Mouse (Mus musculus) midbrain, embryonic 15.5 days (tissue): Measurements from ENCODE around the gene Slc32a1. TPM values are rescaled to one million over a fixed set of nuclear protein-coding genes. Genes with fewer than 3 reads are reported as not detected.

Experiments
- ATAC-seq: fragments of 200-750 bp; cut with Nextera tagmentation; replicated peaks from 2 replicates; pipeline ENCODE4 v1.8.0; 2017; ENCODE audit warnings: moderate TSS enrichment
- H3K27ac ChIP-seq: fragments of 300-500 bp; sonication (generic); 2 replicates; pipeline ENCODE4 v1.5.1; 2015; ENCODE audit warnings: mild to moderate bottlenecking, inconsistent platforms
- H3K27me3 ChIP-seq: fragments of 300-500 bp; sonication (generic); replicated peaks from 2 replicates; pipeline ENCODE4 v1.6.1; 2015; ENCODE audit warnings: inconsistent platforms
- H3K36me3 ChIP-seq: fragments of 300-500 bp; sonication (generic); replicated peaks from 2 replicates; pipeline ENCODE4 v1.6.1; 2015; ENCODE audit warnings: inconsistent platforms
- H3K4me1 ChIP-seq: fragments of 300-500 bp; sonication (generic); 2 replicates; pipeline ENCODE4 v1.6.1; 2015; ENCODE audit warnings: inconsistent platforms
- H3K4me2 ChIP-seq: fragments of 300-500 bp; sonication (generic); 2 replicates; pipeline ENCODE4 v1.6.1; 2015; ENCODE audit warnings: inconsistent platforms, mild to moderate bottlenecking, moderate library complexity
- H3K4me3 ChIP-seq: fragments of 300-500 bp; sonication (generic); 2 replicates; pipeline ENCODE4 v1.5.1; 2015; ENCODE audit warnings: mild to moderate bottlenecking, inconsistent platforms
- H3K9ac ChIP-seq: fragments of 300-500 bp; sonication (generic); 2 replicates; pipeline ENCODE4 v1.6.1; 2015; ENCODE audit warnings: mild to moderate bottlenecking, inconsistent platforms
- H3K9me3 ChIP-seq: fragments of 300-500 bp; sonication (generic); 2 replicates; pipeline ENCODE4 v1.6.1; 2016; ENCODE audit warnings: inconsistent platforms
- WGBS: fragments of 180-500 bp; shearing (Covaris S2); methylation state at CpG from one replicate; pipeline ENCODE4 v1.1.7; 2015; ENCODE audit warnings: mixed read lengths; 5-methylcytosine and 5-hydroxymethylcytosine counted together
- polyA plus RNA-seq: library from polyadenylated mRNA; unstranded; fragments of >200 nt; fragmentation: Nextera tagmentation; extraction: Ambion mirVana; gene quantifications from 2 replicates; pipeline ENCODE4 v1.2.1, GENCODE M21; 2015

Slc32a1 gene
- polyA plus RNA-seq, 1 experiment from 2014 or later = 9.8 TPM

DNA sequence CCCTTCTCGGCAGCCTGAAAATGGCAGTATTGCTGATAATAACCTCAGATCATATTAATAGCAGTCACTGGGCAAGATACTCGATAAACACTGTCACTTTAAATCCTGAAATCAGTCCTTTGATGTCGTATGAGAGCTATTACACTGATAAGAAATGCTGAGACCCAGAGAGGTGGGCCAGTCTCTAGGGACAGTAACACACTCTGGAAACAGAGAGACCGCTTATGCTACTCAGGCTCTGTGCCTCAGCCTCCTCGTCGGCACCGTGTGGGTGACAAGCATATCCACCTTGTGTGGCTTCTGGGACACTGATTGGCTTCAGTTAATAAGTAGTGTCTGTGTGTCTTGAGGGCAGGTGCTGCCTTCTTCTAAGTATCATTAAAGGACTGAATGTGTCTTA lies 15.0 kb upstream of the Slc32a1 start:
- peak overlapping the region; percentile 3; the same call in 1 of the 2 replicates for H3K9ac ChIP-seq
- peaks cover 27% of the 10 kb centered on the region for H3K4me1 ChIP-seq
- no peaks in the 10 kb centered on the region for H3K27me3 ChIP-seq
- no peak; the same call in 1 of the 2 replicates for ATAC-seq
- H3K4me3 ChIP-seq = no peak overlapping the region
- peak overlapping the region; percentile 65 for H3K27ac ChIP-seq
- no peaks in the 10 kb centered on the region for H3K9me3 ChIP-seq
- H3K4me2 ChIP-seq = peak overlapping the region; percentile 37
- H3K36me3 ChIP-seq = no peaks in the 10 kb centered on the region
- WGBS = 9% methylated on average over 7 of the region's 7 CpGs

DNA sequence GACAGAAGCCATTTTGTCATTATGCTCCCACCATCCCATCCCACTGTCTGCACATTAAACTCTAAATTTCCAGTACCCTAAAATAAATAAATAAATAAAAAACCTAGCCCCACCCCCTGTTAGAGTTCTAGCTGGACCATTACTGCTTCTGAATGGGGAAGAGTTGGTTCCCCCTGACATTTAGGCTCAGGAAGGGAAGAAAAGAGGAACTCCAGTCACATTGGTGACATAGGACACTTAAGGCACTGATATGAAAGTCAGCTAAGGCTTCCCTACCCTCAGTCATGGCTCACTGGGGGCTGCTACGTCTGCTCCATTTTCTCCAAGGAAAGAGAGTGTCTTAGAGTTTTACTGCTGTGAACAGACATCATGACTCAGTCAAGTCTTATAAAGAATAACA lies 13.8 kb upstream of the Slc32a1 start:
- no peak overlapping the region for H3K27ac ChIP-seq
- 76% methylated on average over 1 of the region's 1 CpGs for WGBS

DNA sequence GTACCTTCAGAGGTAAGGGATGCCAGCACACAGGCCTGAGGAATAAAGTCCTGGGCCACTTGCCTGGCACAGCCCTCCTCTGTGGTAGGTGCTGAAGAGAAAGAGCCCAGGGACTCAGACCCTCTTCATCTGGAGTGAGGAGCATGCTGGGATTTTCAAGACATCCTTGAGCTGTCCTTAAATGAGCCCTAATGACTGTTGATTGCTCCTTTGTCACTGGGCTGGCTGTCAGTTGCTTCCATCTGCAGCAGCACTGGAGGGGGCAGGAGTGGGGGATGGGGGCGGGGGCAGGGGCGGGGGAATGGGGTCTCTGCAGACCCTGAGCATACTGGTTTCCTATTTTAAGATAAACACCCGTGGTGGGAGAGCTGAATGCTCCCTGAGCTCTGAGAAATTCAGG lies 10.1 kb upstream of the Slc32a1 start:
- 24% methylated on average over 3 of the region's 3 CpGs for WGBS
- ATAC-seq = no peak
- peaks cover 36% of the 10 kb centered on the region for H3K4me1 ChIP-seq

More for the DNA sequence above, 13.8 kb upstream of the Slc32a1 start:
- Histone ChIP-seq H3K9me3 (no peaks in the 10 kb centered on the region), H3K36me3 (no peaks in the 10 kb centered on the region), H3K4me2 (no peak overlapping the region), H3K27me3 (no peaks in the 10 kb centered on the region), H3K4me3 (no peak overlapping the region), H3K9ac (no peak overlapping the region), H3K4me1 (peaks cover 30% of the 10 kb centered on the region)
- no peak for ATAC-seq

DNA sequence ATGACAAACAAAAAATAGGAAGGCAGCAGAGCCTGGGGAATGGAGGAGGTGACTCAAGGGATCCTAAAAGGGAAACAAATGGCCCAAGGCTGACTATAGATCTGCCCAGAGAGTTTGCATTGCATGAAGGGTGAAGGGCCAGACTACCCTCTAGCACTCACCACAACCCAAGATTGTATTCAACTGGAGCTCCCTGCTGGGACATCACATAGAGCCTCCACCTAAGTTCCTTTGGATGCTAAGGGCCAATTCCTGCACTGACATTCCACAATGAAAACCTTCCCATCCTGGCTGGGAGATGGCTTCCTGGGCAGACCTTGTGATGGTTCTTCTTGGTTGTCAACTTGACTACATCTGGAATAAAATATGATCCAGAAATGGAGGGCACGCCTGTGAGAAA lies 9.2 kb upstream of the Slc32a1 start:
- Histone ChIP-seq H3K4me1 (peaks cover 38% of the 10 kb centered on the region), H3K9ac (no peak overlapping the region), H3K36me3 (no peaks in the 10 kb centered on the region), H3K4me2 (no peak overlapping the region), H3K27ac (no peak overlapping the region), H3K27me3 (0 out of 2 replicates have a peak, but pooled peaks cover 4% of the 10 kb centered on the region), H3K4me3 (no peak overlapping the region), H3K9me3 (no peaks in the 10 kb centered on the region)
- no peak for ATAC-seq
- WGBS = 90% methylated on average over 1 of the region's 1 CpGs

More for the DNA sequence above, 10.1 kb upstream of the Slc32a1 start:
- Histone ChIP-seq H3K9me3 (no peaks in the 10 kb centered on the region), H3K27ac (no peak overlapping the region), H3K27me3 (0 out of 2 replicates have a peak, but pooled peaks cover 4% of the 10 kb centered on the region), H3K36me3 (no peaks in the 10 kb centered on the region), H3K4me2 (no peak overlapping the region), H3K4me3 (no peak overlapping the region), H3K9ac (no peak overlapping the region)

DNA sequence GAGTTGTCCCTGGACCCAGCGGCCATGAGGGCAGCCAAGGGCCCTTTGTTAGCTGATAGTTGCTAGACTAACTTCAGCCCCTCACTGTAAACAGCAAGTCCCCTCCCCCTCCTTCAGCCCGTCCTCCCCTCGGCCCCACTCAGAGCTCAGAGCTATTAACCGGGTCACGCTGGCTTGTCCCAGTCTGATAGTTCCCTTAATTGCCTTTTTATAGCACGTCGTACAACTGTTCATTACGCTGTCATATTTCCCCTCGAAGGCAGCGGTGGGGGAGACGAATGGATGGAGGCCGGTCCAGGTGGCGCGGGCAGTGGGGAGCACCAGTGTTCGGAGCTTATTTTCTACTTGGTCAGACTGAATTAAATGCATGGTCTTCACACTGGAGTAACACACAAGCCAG lies 7.9 kb upstream of the Slc32a1 start:
- H3K36me3 ChIP-seq = no peaks in the 10 kb centered on the region
- WGBS = 20% methylated on average over 15 of the region's 15 CpGs
- ATAC-seq = no peak
- H3K9me3 ChIP-seq = no peaks in the 10 kb centered on the region
- H3K4me2 ChIP-seq = peak overlapping the region; percentile 31
- H3K4me1 ChIP-seq = peaks cover 45% of the 10 kb centered on the region
- no peak overlapping the region for H3K4me3 ChIP-seq
- no peak overlapping the region for H3K9ac ChIP-seq
- H3K27me3 ChIP-seq = 0 out of 2 replicates have a peak, but pooled peaks cover 7% of the 10 kb centered on the region
- peak overlapping the region; percentile 89 for H3K27ac ChIP-seq

DNA sequence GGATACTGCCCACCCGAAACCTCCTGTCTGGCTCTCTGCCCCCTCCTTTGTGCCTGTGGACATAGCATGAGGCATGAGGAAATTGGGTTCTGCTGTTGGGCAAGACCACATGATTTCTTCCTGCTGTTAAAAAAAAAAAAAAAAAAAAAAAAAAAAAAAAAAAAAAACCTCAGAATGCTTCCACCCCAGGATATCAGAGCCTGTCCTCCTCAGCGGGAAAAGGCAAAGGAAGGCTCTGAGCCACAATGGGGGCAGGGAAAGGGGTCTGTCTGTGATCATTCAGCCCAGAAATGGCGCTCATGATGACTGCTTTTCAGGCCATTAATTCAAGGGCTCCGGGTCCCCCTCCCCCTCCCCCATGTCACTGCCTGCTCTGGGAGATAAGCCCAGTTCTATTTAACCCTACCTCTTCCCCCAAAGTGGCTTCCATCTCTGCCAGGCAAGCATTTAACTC lies 4.0 kb upstream of the Slc32a1 start:
- Histone ChIP-seq H3K36me3 (no peaks in the 10 kb centered on the region), H3K27me3 (peaks cover 36% of the 10 kb centered on the region)

DNA sequence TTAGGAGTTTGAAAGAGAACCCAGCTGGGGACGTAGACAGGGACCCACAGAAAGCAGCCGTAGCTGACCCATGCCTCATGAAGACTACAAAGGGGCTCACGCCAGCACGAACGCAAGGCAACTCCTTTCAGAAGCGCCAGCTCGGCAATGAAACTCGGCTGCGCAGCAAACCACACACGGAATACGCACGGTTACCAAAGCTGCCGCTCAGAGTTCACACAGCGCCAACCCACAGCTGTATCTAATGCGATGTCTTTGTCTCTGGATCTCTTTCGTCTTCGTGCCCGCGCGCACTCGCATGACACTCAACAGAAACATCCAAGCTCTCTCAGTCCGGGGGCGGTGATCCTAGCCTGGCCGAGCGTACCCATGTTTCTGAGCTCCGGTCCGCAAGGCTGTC lies 886 bp upstream of the Slc32a1 start:
- peaks cover 44% of the 10 kb centered on the region for H3K27me3 ChIP-seq

More for the DNA sequence above, 4.0 kb upstream of the Slc32a1 start:
- peak overlapping the region; percentile 50 for H3K4me3 ChIP-seq
- H3K9me3 ChIP-seq = no peaks in the 10 kb centered on the region
- peak overlapping the region; percentile 51 for H3K4me2 ChIP-seq
- 2% methylated on average over 4 of the region's 4 CpGs for WGBS
- H3K27ac ChIP-seq = peak overlapping the region; percentile 89
- H3K9ac ChIP-seq = peak overlapping the region; percentile 39
- peak; percentile 35; the same call in 1 of the 2 replicates for ATAC-seq
- peaks cover 42% of the 10 kb centered on the region for H3K4me1 ChIP-seq

DNA sequence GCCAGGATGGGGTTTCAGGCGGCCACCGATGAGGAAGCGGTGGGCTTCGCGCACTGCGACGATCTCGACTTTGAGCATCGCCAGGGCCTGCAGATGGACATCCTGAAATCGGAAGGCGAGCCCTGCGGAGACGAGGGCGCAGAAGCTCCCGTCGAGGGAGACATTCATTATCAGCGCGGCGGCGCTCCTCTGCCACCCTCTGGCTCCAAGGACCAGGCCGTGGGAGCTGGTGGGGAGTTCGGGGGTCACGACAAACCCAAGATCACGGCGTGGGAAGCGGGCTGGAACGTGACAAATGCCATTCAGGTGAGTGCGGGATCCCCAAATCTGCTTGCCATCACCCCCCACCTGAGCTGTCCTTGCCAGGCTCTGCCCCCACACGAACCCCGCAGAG lies 756 bp downstream of the Slc32a1 start:
- Histone ChIP-seq H3K9me3 (no peaks in the 10 kb centered on the region), H3K27me3 (peaks cover 48% of the 10 kb centered on the region), H3K4me3 (peak overlapping the region; percentile 50), H3K27ac (peak overlapping the region; percentile 89), H3K36me3 (no peaks in the 10 kb centered on the region), H3K4me1 (peaks cover 42% of the 10 kb centered on the region), H3K4me2 (peak overlapping the region; percentile 51), H3K9ac (peak overlapping the region; percentile 59)
- WGBS = under 1% methylated on average over 30 of the region's 30 CpGs
- ATAC-seq = no peak

More for the DNA sequence above, 886 bp upstream of the Slc32a1 start:
- ATAC-seq = no peak
- Histone ChIP-seq H3K9ac (peak overlapping the region; percentile 59), H3K4me2 (peak overlapping the region; percentile 51), H3K4me1 (peaks cover 43% of the 10 kb centered on the region), H3K9me3 (no peaks in the 10 kb centered on the region), H3K4me3 (peak overlapping the region; percentile 50), H3K27ac (peak overlapping the region; percentile 89), H3K36me3 (no peaks in the 10 kb centered on the region)
- under 1% methylated on average over 27 of the region's 27 CpGs for WGBS

DNA sequence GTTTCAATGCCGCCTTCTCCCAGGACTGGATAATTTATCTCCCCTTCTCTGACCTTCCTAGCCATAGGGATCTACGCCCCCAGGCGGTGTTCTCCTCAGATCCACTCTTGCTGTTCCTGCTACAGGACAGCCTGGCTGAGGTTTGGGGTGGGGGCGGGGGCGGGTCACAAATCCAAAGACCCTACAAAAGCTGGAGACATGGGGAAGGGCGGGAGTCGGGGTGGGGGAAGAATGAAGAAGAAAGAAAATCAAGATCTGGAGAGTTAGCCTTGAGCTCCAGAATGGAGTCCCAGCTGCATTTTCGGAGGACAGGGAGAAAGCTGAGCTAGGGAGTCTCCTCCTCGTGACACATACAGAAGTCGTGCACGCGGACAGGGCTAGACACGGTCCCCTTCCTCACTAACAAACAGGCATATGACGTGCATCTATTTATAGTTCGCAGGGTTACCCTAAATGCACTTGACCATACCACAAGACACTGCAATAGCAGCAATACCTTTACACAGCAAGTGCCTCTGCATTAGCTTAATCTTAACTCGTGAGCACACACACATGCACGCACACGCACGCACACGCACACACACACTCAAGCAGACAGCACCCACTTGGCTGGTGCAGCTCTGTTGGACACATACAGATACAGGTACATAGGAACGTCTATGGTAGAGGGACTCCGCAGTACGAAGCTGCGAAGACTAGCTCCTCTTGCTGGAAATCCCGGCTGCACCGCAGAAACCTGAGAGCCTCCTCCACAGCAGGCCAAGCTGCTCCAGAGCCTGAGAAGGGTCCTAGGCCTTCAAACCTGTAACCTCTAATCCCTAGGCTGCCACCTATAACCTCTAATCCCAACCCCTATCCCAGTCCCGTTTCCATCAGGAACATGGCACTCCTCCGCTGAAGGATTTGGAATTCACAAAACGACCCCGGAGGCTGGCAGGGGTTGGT lies 1.4 kb downstream of the Slc32a1 start:
- WGBS = 2% methylated on average over 30 of the region's 30 CpGs
- peak overlapping the region; percentile 59 for H3K9ac ChIP-seq
- H3K4me1 ChIP-seq = peaks cover 41% of the 10 kb centered on the region
- H3K27ac ChIP-seq = peak overlapping the region; percentile 89
- H3K4me2 ChIP-seq = peak overlapping the region; percentile 51
- no peaks in the 10 kb centered on the region for H3K9me3 ChIP-seq
- ATAC-seq = no peak
- H3K27me3 ChIP-seq = peaks cover 54% of the 10 kb centered on the region
- peak overlapping the region; percentile 50 for H3K4me3 ChIP-seq
- no peaks in the 10 kb centered on the region for H3K36me3 ChIP-seq

DNA sequence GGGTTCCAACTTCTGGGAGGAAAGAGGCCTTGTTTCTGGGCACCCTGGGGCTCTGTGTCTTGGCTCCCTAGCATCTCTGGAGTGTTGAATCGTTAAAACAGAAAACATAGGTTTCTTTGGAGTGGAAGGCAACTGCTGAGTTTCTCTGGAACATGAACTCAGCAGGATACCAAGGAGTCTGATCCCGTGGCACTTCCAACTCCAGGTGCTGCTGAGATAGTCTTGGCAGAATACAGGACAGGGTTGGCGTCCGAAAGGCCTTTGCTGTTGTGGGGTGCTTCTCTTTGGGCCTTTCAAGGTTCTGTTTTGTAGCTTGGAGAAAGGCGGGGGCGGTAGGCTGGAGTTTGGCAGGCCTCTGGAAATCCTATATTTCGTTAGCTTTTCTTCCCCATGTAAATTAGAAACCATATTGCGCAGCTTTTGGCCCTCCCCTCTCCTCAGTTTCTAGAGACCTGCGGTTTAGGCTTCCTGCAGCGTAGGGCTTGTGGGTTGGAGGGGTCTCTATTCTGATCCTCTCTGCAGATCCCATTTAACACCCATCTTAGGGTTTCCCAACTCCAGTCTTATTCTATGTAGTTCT lies 2.2 kb downstream of the Slc32a1 start:
- peaks cover 55% of the 10 kb centered on the region for H3K27me3 ChIP-seq
- H3K9ac ChIP-seq = peak overlapping the region; percentile 59; the same call in 1 of the 2 replicates
- H3K4me2 ChIP-seq = peak overlapping the region; percentile 51
- WGBS = 4% methylated on average over 10 of the region's 10 CpGs
- peak overlapping the region; percentile 89 for H3K27ac ChIP-seq
- H3K4me1 ChIP-seq = peaks cover 42% of the 10 kb centered on the region
- no peaks in the 10 kb centered on the region for H3K9me3 ChIP-seq
- H3K4me3 ChIP-seq = peak overlapping the region; percentile 50
- H3K36me3 ChIP-seq = no peaks in the 10 kb centered on the region
- ATAC-seq = no peak

DNA sequence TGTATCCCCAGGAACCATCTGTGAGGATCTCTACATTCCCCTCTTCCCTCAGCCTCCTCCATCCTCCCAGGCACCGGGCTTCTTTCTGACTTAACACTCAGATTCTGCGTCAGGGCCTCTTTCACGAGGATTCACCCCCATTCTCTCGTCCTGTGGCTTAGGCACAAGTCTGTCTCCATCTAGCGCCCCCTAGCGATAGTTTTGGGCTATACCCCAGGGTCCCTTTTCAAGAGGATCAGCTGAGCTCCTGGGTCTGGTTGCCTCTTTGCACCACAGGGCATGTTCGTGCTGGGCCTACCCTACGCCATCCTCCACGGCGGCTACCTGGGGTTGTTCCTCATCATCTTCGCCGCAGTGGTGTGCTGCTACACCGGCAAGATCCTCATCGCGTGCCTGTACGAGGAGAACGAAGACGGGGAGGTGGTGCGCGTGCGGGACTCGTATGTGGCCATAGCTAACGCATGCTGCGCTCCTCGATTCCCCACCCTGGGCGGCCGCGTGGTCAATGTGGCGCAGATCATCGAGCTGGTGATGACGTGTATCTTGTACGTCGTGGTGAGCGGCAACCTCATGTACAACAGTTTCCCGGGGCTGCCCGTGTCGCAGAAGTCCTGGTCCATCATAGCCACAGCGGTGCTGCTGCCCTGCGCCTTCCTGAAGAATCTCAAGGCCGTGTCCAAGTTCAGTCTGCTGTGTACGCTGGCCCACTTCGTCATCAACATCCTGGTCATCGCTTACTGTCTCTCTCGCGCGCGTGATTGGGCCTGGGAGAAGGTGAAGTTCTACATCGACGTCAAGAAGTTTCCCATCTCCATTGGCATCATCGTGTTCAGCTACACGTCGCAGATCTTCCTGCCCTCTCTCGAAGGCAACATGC lies 3.2 kb downstream of the Slc32a1 start:
- peaks cover 55% of the 10 kb centered on the region for H3K27me3 ChIP-seq
- no peaks in the 10 kb centered on the region for H3K9me3 ChIP-seq
- 3% methylated on average over 53 of the region's 53 CpGs for WGBS
- peak overlapping the region; percentile 59 for H3K9ac ChIP-seq
- peak overlapping the region; percentile 51 for H3K4me2 ChIP-seq
- H3K27ac ChIP-seq = peak overlapping the region; percentile 89
- no peak for ATAC-seq
- peaks cover 42% of the 10 kb centered on the region for H3K4me1 ChIP-seq
- no peaks in the 10 kb centered on the region for H3K36me3 ChIP-seq
- H3K4me3 ChIP-seq = peak overlapping the region; percentile 50
